Mouse (Mus musculus): ENCODE measurements around the gene Ifi202b. TPM values are rescaled to one million over a fixed set of nuclear protein-coding genes. Genes with fewer than 3 reads are reported as not detected.
"Not testable (repeated sequence)": the region's sequence is repeated elsewhere in the genome, so short reads cannot be mapped to it uniquely, and the experiment has no call there.

Gene Ifi202b
- total and polyA plus RNA-seq, 2 experiments from 2014 or later, result not detected

DNA sequence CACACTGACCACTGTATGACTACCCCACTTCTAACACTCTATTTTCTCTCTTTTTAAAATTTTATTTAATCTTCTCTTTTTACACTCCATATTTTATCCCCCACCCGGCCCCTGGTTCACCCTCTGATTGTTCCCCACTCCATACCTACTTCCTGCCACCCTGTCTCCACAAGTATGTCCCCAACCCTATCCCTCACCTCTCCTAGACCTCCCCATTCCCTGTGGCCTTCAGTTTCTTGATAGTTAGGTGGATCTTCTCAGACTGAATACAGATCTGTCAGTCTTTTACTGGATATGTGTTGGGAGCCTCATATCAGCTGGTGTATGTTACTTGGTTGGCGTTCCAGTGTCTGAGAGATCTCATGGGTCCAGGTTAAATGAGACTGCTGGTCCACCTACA lies 68.0 kb downstream of the Ifi202b start:
- 79% methylated on average over 2 of the region's 2 CpGs for WGBS
- no peaks in the 10 kb centered on the region for H3K9me3 ChIP-seq (ENCODE audit: low read length)
- ATAC-seq (ENCODE audit: low FRiP score), result no peak
- no peaks in the 10 kb centered on the region for H3K4me1 ChIP-seq (ENCODE audit: insufficient read depth, low read length)
- no peak overlapping the region for H3K4me2 ChIP-seq (ENCODE audit: low read depth, low read length, poor library complexity, severe bottlenecking)
- no peaks in the 10 kb centered on the region for H3K27me3 ChIP-seq (ENCODE audit: insufficient read depth, low read length)
- H3K4me3 ChIP-seq (ENCODE audit: low read depth, low read length), result no peak overlapping the region
- H3K27ac ChIP-seq (ENCODE audit: low read depth, low read length), result no peak overlapping the region
- H3K9ac ChIP-seq (replicated peaks; ENCODE audit: low read length, poor library complexity, severe bottlenecking), result no peak overlapping the region
- no peak for DNase-seq (ENCODE audit: low spot score)
- H3K36me3 ChIP-seq (ENCODE audit: insufficient read depth, low read length), result no peaks in the 10 kb centered on the region
- TF ChIP-seq CTCF (IDR thresholded peaks at IDR 0.05), result no peak

DNA sequence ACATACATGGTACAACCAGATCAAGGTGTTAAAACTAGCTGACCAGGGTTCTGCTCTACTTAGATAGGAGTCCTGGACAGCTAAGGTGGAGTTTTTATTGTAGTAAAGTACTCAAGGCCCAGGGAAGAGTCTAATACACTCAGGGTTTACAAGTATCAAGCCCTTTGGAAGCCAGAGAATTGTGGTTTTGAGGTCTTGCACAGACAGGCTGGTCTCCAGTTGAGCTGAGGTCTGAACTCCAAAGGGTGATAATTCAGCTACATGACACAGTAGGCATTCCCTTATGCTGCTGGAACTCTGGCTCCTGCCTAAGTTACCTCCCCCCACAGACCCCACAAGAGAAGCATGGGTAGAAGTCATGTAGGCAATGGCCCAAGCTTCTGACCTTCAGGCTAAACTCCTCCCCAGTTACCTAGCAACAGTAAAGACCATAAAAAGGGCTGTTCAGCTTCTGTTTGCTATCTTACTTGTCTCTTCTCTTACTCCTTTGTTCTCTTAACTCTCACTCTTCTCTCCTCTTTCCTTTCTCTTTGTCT lies 69.2 kb downstream of the Ifi202b start:
- not testable (repeated sequence) for H3K4me2 ChIP-seq (ENCODE audit: low read depth, low read length, poor library complexity, severe bottlenecking); H3K4me1 ChIP-seq (ENCODE audit: insufficient read depth, low read length); ATAC-seq (ENCODE audit: low FRiP score); H3K4me3 ChIP-seq (ENCODE audit: low read depth, low read length); DNase-seq (ENCODE audit: low spot score); H3K9ac ChIP-seq (replicated peaks; ENCODE audit: low read length, poor library complexity, severe bottlenecking); H3K36me3 ChIP-seq (ENCODE audit: insufficient read depth, low read length); H3K27me3 ChIP-seq (ENCODE audit: insufficient read depth, low read length); H3K9me3 ChIP-seq (ENCODE audit: low read length); H3K27ac ChIP-seq (ENCODE audit: low read depth, low read length)

Other genes starting within 250 kb of the Ifi202b start
- gene Ifi207, start 241.0 kb downstream of the Ifi202b start, total RNA-seq (2014; rRNA removed), result 0.60 and 0.71 TPM in 2 replicates
- gene Ifi207, start 241.0 kb downstream of the Ifi202b start, polyA plus RNA-seq (2015; fragmentation: Nextera tagmentation; extraction: Ambion mirVana), result 0.27 and 0.57 TPM in 2 replicates
- gene Ifi204, start 215.8 kb downstream of the Ifi202b start, total RNA-seq (2014; rRNA removed), result 0.19 and 0.55 TPM in 2 replicates
- 1.1 TPM in 2 replicates for gene Ifi204, start 215.8 kb downstream of the Ifi202b start, polyA plus RNA-seq (2015; fragmentation: Nextera tagmentation; extraction: Ambion mirVana)
- gene Ifi211, start 69.7 kb downstream of the Ifi202b start, total RNA-seq (2014; rRNA removed), result 0.80 TPM in 1 of 2 replicates, not detected in the other
- 0.34 and 0.48 TPM in 2 replicates for gene Ifi211, start 69.7 kb downstream of the Ifi202b start, polyA plus RNA-seq (2015; fragmentation: Nextera tagmentation; extraction: Ambion mirVana)
- 0.19 and 0.27 TPM in 2 replicates for gene Mndal, start 40.3 kb downstream of the Ifi202b start, total RNA-seq (2014; rRNA removed)
- gene Mndal, start 40.3 kb downstream of the Ifi202b start, polyA plus RNA-seq (2015; fragmentation: Nextera tagmentation; extraction: Ambion mirVana), result 1.5 and 1.8 TPM in 2 replicates
- gene Ifi203, start 40.1 kb downstream of the Ifi202b start, total RNA-seq (2014; rRNA removed), result 0.99 and 1.5 TPM in 2 replicates
- 0.31 and 1.4 TPM in 2 replicates for gene Ifi203, start 40.1 kb downstream of the Ifi202b start, polyA plus RNA-seq (2015; fragmentation: Nextera tagmentation; extraction: Ambion mirVana)
- 0.11 TPM in 1 of 2 replicates, not detected in the other for gene Ifi205, start 49.1 kb upstream of the Ifi202b start, total RNA-seq (2014; rRNA removed)
- gene Ifi205, start 49.1 kb upstream of the Ifi202b start, polyA plus RNA-seq (2015; fragmentation: Nextera tagmentation; extraction: Ambion mirVana), result not detected in 2 replicates
- not detected in 2 replicates for gene Olfr433, start 58.0 kb upstream of the Ifi202b start, total RNA-seq (2014; rRNA removed)
- gene Olfr433, start 58.0 kb upstream of the Ifi202b start, polyA plus RNA-seq (2015; fragmentation: Nextera tagmentation; extraction: Ambion mirVana), result not detected in 2 replicates
- not detected in 2 replicates for gene Olfr432, start 66.5 kb upstream of the Ifi202b start, total RNA-seq (2014; rRNA removed)
- not detected in 2 replicates for gene Olfr432, start 66.5 kb upstream of the Ifi202b start, polyA plus RNA-seq (2015; fragmentation: Nextera tagmentation; extraction: Ambion mirVana)
- gene Olfr430, start 83.9 kb upstream of the Ifi202b start, total RNA-seq (2014; rRNA removed), result not detected in 2 replicates
- not detected in 2 replicates for gene Olfr430, start 83.9 kb upstream of the Ifi202b start, polyA plus RNA-seq (2015; fragmentation: Nextera tagmentation; extraction: Ambion mirVana)
- gene Olfr429, start 101.6 kb upstream of the Ifi202b start, total RNA-seq (2014; rRNA removed), result not detected in 2 replicates
- gene Olfr429, start 101.6 kb upstream of the Ifi202b start, polyA plus RNA-seq (2015; fragmentation: Nextera tagmentation; extraction: Ambion mirVana), result 0.10 TPM in 1 of 2 replicates, not detected in the other
- gene Olfr427, start 114.1 kb upstream of the Ifi202b start, total RNA-seq (2014; rRNA removed), result not detected in 2 replicates
- not detected in 2 replicates for gene Olfr427, start 114.1 kb upstream of the Ifi202b start, polyA plus RNA-seq (2015; fragmentation: Nextera tagmentation; extraction: Ambion mirVana)
- not detected in 2 replicates for gene Olfr231, start 138.4 kb upstream of the Ifi202b start, total RNA-seq (2014; rRNA removed)
- gene Olfr231, start 138.4 kb upstream of the Ifi202b start, polyA plus RNA-seq (2015; fragmentation: Nextera tagmentation; extraction: Ambion mirVana), result not detected in 2 replicates
- not detected in 2 replicates for gene Olfr424, start 148.8 kb upstream of the Ifi202b start, total RNA-seq (2014; rRNA removed)
- gene Olfr424, start 148.8 kb upstream of the Ifi202b start, polyA plus RNA-seq (2015; fragmentation: Nextera tagmentation; extraction: Ambion mirVana), result not detected in 2 replicates
- gene Olfr420, start 172.9 kb upstream of the Ifi202b start, total RNA-seq (2014; rRNA removed), result not detected in 2 replicates
- gene Olfr420, start 172.9 kb upstream of the Ifi202b start, polyA plus RNA-seq (2015; fragmentation: Nextera tagmentation; extraction: Ambion mirVana), result not detected in 2 replicates
- 0.16 and 0.19 TPM in 2 replicates for gene Spta1, start 190.0 kb upstream of the Ifi202b start, total RNA-seq (2014; rRNA removed)
- gene Spta1, start 190.0 kb upstream of the Ifi202b start, polyA plus RNA-seq (2015; fragmentation: Nextera tagmentation; extraction: Ambion mirVana), result 0.04 TPM in 1 of 2 replicates, not detected in the other

All from midbrain, postnatal 0 days (tissue).